Mouse (Mus musculus) lung, postnatal 0 days (tissue): ENCODE results near the gene Hist1h1c.

ENCODE experiments used
- CTCF ChIP-seq: IDR thresholded peaks from 2 replicates; pipeline ENCODE4 v1.5.1; 2016; ENCODE audit warnings: antibody characterized with exemption, mild to moderate bottlenecking
- EP300 ChIP-seq: IDR thresholded peaks from 2 replicates; pipeline ENCODE4 v1.6.1; 2016; ENCODE audit warnings: antibody characterized with exemption, mild to moderate bottlenecking, control low read depth

- TF ChIP-seq CTCF = no peak
- no peak for TF ChIP-seq EP300
Observed at GRCm38 (mm10) chr13:23706771-23707170, 31.8 kb upstream of the Hist1h1c start.
